Mouse (Mus musculus) G1E (cell line): Measurements from ENCODE around the gene Pmfbp1.

Source experiments
- CTCF ChIP-seq: IDR thresholded peaks from 2 replicates; pipeline ENCODE4 v1.5.1; 2012; ENCODE audit warnings: low read depth, low read length, inconsistent platforms, mixed read lengths
- GATA1 ChIP-seq: IDR thresholded peaks from 2 replicates; pipeline ENCODE4 v1.6.1; 2012; ENCODE audit warnings: borderline replicate concordance, low read length, inconsistent platforms, mixed read lengths
- POLR2AphosphoS5 ChIP-seq: IDR thresholded peaks from 2 replicates; pipeline ENCODE4 v1.6.1; 2012; ENCODE audit warnings: low read depth, low read length, inconsistent platforms; ENCODE audit not compliant: insufficient replicate concordance

- TF ChIP-seq CTCF: no peak
- TF ChIP-seq POLR2AphosphoS5: no peak
- TF ChIP-seq GATA1: no peak
Observed at GRCm38 (mm10) chr8:109576311-109576710, 82.5 kb downstream of the Pmfbp1 start.
